Mouse (Mus musculus): ENCODE results near the gene Abcc10. TPM values are rescaled to one million over a fixed set of nuclear protein-coding genes. Genes with fewer than 3 reads are reported as not detected.

Gene Abcc10
- polyA plus RNA-seq, 1 experiment from 2014 or later = 5.5 TPM

DNA sequence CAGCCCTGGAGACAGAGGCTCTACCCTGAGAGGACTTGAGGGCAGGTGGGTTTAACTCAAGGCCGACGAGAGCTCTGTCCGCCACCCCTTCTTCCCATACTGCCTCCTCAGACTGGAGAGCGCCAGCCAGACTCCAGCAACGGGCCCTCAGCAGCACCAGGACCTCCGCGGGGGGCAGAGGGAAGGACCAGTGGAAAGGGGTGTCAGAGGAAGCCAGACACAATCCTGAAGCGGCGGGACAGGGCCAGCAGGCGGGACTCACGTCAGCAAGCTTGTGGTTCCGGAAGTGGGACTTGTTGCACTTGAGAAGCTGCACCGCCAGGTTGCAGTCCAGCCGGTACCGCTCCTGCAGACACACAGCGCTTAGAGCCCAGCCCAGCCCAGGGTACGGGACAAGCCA, 68.5 kb downstream of the Abcc10 start:
- Histone ChIP-seq H3K9me3 (ENCODE audit: low read depth, low read length) (0 out of 2 replicates have a peak, but pooled peaks cover 3% of the 10 kb centered on the region), H3K27ac (ENCODE audit: low read depth) (no peak overlapping the region), H3K4me1 (ENCODE audit: insufficient read depth) (no peaks in the 10 kb centered on the region), H3K4me3 (ENCODE audit: low read depth, low read length) (no peak overlapping the region), H3K27me3 (ENCODE audit: insufficient read depth, low read length) (peaks cover 9% of the 10 kb centered on the region), H3K9ac (no peak overlapping the region), H3K4me2 (no peak overlapping the region), H3K36me3 (ENCODE audit: insufficient read depth) (peaks cover 79% of the 10 kb centered on the region)
- ATAC-seq (ENCODE audit: insufficient read depth) (no peak), DNase-seq (no peak)
- no peak for TF ChIP-seq CTCF (IDR thresholded peaks at IDR 0.05; ENCODE audit: low read depth)
- WGBS = 91% methylated on average over 16 of the region's 17 CpGs

DNA sequence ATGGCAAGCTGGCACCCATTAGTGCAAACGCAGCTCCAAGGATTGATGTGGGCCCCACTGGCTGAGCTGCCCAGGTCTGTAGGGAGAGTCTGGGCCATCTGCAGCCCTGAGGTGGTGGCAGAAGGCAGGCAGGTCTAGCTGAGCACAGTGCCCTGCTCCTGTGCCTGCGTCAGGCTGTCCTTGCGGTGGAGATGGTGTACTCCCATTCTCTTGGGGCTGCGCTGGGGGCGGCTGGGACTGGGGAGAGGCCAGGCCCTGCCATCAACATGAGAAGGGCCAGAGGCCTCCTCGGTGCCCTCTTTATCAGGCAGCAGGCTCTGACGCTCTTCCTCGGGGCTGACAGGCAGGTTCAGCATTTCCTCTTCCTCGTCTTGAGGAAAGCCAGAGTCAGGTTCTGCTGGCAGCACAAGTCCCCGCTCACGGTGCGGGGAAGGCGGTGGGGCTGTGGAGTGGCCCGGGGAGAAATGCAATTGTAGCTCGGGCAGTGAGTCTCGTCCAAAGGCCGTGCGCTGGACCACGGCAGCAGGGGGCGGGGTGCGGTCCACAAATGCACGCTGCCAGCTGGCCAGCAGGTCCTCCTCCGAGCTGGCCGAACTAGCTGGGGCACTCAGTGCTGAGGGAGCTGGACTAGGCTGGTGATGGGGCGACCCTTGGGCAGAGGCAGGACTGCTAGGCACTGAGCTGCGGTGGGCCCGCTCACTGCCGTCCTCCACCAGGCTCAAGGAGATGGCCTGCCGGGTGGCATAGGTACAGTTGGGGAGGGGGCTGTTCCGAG, 69.7 kb downstream of the Abcc10 start:
- Histone ChIP-seq H3K4me2 (no peak overlapping the region), H3K27me3 (ENCODE audit: insufficient read depth, low read length) (peaks cover 18% of the 10 kb centered on the region), H3K9ac (no peak overlapping the region), H3K36me3 (ENCODE audit: insufficient read depth) (peaks cover 67% of the 10 kb centered on the region), H3K27ac (ENCODE audit: low read depth) (no peak overlapping the region), H3K4me3 (ENCODE audit: low read depth, low read length) (no peak overlapping the region), H3K9me3 (ENCODE audit: low read depth, low read length) (0 out of 2 replicates have a peak, but pooled peaks cover 3% of the 10 kb centered on the region), H3K4me1 (ENCODE audit: insufficient read depth) (no peaks in the 10 kb centered on the region)
- WGBS = 87% methylated on average over 30 of the region's 30 CpGs
- no peak for TF ChIP-seq CTCF (IDR thresholded peaks at IDR 0.05; ENCODE audit: low read depth)
- DNase-seq (no peak), ATAC-seq (ENCODE audit: insufficient read depth) (no peak)

- H3K4me3 ChIP-seq (ENCODE audit: low read depth, low read length) = no peak overlapping the region
- peaks cover 18% of the 10 kb centered on the region for H3K27me3 ChIP-seq (ENCODE audit: insufficient read depth, low read length)
- TF ChIP-seq CTCF (IDR thresholded peaks at IDR 0.05; ENCODE audit: low read depth) = no peak
- no peaks in the 10 kb centered on the region for H3K4me1 ChIP-seq (ENCODE audit: insufficient read depth)
- no peak overlapping the region for H3K9ac ChIP-seq
- H3K27ac ChIP-seq (ENCODE audit: low read depth) = no peak overlapping the region
- no peak overlapping the region for H3K4me2 ChIP-seq
- WGBS = 27% methylated on average over 6 of the region's 6 CpGs
- 0 out of 2 replicates have a peak, but pooled peaks cover 3% of the 10 kb centered on the region for H3K9me3 ChIP-seq (ENCODE audit: low read depth, low read length)
- H3K36me3 ChIP-seq (ENCODE audit: insufficient read depth) = peaks cover 56% of the 10 kb centered on the region
- no peak for DNase-seq
- no peak for ATAC-seq (ENCODE audit: insufficient read depth)
Observed at GRCm38 (mm10) chr17:46255147-46255546, 73.0 kb downstream of the Abcc10 start.

GRCm38 (mm10) chr17:46254106-46254505, 74.0 kb downstream of the Abcc10 start:
- Histone ChIP-seq H3K9me3 (ENCODE audit: low read depth, low read length) (0 out of 2 replicates have a peak, but pooled peaks cover 3% of the 10 kb centered on the region), H3K9ac (peak overlapping the region; percentile 48), H3K27ac (ENCODE audit: low read depth) (no peak overlapping the region), H3K4me1 (ENCODE audit: insufficient read depth) (no peaks in the 10 kb centered on the region), H3K4me2 (peak overlapping the region; percentile 100), H3K27me3 (ENCODE audit: insufficient read depth, low read length) (peaks cover 18% of the 10 kb centered on the region), H3K4me3 (ENCODE audit: low read depth, low read length) (peak overlapping the region; percentile 65), H3K36me3 (ENCODE audit: insufficient read depth) (peaks cover 56% of the 10 kb centered on the region)
- ATAC-seq (ENCODE audit: insufficient read depth) = peak; percentile 17
- no peak for TF ChIP-seq CTCF (IDR thresholded peaks at IDR 0.05; ENCODE audit: low read depth)
- WGBS = under 1% methylated on average over 52 of the region's 54 CpGs
- peak; percentile 34 for DNase-seq

DNA sequence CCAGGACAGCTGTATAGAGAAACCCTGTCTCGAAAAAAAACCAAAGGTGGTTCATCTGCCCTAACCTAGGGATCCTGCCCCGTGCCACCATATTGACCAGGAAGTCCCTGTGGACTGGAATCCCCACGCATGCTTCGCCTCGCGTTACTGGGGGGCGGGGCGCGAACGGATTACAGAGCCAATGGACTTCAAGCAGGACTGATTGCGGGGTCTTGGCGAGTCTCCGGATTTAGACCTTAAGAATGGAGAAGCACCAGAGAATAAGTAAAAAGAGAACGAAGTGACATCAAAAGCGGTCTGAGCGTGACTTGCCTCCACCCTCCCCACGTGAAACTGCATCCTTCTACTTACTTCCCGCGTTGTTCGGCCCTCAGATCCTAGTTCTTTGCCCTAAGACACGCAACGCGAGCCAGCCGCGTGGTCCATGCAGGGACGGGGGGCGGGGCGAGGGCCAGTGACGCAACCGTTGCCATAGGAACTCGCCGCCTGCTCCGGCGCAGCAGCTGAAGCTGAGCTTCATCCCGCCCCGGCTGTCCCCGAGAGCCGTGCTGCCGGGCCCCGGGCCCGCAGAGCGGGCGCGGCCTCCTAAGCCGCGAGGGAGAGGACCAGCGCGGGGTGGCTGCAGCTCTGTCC, 74.6 kb downstream of the Abcc10 start, which contains the start of gene Lrrc73:
Lrrc73 (plus strand) TSS at position 80 of the 633 bp plus-strand sequence.
- H3K9ac ChIP-seq = peak within 1 kb of the TSS; percentile 48
- peaks cover 18% of the 10 kb centered on the region for H3K27me3 ChIP-seq (ENCODE audit: insufficient read depth, low read length)
- no peak within 1 kb of the TSS for H3K27ac ChIP-seq (ENCODE audit: low read depth)
- H3K4me1 ChIP-seq (ENCODE audit: insufficient read depth) = no peaks in the 10 kb centered on the region
- 0 out of 2 replicates have a peak, but pooled peaks cover 3% of the 10 kb centered on the region for H3K9me3 ChIP-seq (ENCODE audit: low read depth, low read length)
- ATAC-seq (ENCODE audit: insufficient read depth) = peak; percentile 83
- WGBS = 2% methylated on average over 48 of the region's 48 CpGs
- H3K36me3 ChIP-seq (ENCODE audit: insufficient read depth) = peaks cover 53% of the 10 kb centered on the region
- TF ChIP-seq CTCF (IDR thresholded peaks at IDR 0.05; ENCODE audit: low read depth) = no peak
- H3K4me3 ChIP-seq (ENCODE audit: low read depth, low read length) = peak within 1 kb of the TSS; percentile 65
- peak; percentile 95 for DNase-seq
- H3K4me2 ChIP-seq = peak within 1 kb of the TSS; percentile 100

Other genes starting within 250 kb of the Abcc10 start
- 147 and 149 TPM in 2 replicates for gene Mrps18a, start 217.4 kb downstream of the Abcc10 start, polyA plus RNA-seq (2014; fragmentation: Nextera tagmentation; extraction: Ambion mirVana)
- gene Rsph9, start 184.1 kb downstream of the Abcc10 start, polyA plus RNA-seq (2014; fragmentation: Nextera tagmentation; extraction: Ambion mirVana) = 10.4 and 10.9 TPM in 2 replicates
- gene Mad2l1bp, start 174.8 kb downstream of the Abcc10 start, polyA plus RNA-seq (2014; fragmentation: Nextera tagmentation; extraction: Ambion mirVana) = 41.3 and 46.5 TPM in 2 replicates
- 32.8 and 37.9 TPM in 2 replicates for gene Gtpbp2, start 167.3 kb downstream of the Abcc10 start, polyA plus RNA-seq (2014; fragmentation: Nextera tagmentation; extraction: Ambion mirVana)
- gene Polh, start 125.7 kb downstream of the Abcc10 start, polyA plus RNA-seq (2014; fragmentation: Nextera tagmentation; extraction: Ambion mirVana) = 19.6 and 20.5 TPM in 2 replicates
- gene Xpo5, start 125.6 kb downstream of the Abcc10 start, polyA plus RNA-seq (2014; fragmentation: Nextera tagmentation; extraction: Ambion mirVana) = 52.5 and 57.0 TPM in 2 replicates
- gene Polr1c, start 80.3 kb downstream of the Abcc10 start, polyA plus RNA-seq (2014; fragmentation: Nextera tagmentation; extraction: Ambion mirVana) = 92.0 and 96.0 TPM in 2 replicates
- 91.2 and 102 TPM in 2 replicates for gene Yipf3, start 80.3 kb downstream of the Abcc10 start, polyA plus RNA-seq (2014; fragmentation: Nextera tagmentation; extraction: Ambion mirVana)
- 0.54 and 0.76 TPM in 2 replicates for gene Lrrc73, start 74.8 kb downstream of the Abcc10 start, polyA plus RNA-seq (2014; fragmentation: Nextera tagmentation; extraction: Ambion mirVana)
- gene Tjap1, start 45.3 kb downstream of the Abcc10 start, polyA plus RNA-seq (2014; fragmentation: Nextera tagmentation; extraction: Ambion mirVana) = 39.1 and 43.2 TPM in 2 replicates
- gene Dlk2, start 30.9 kb downstream of the Abcc10 start, polyA plus RNA-seq (2014; fragmentation: Nextera tagmentation; extraction: Ambion mirVana) = 0.38 and 0.46 TPM in 2 replicates
- gene Zfp318, start 55.4 kb upstream of the Abcc10 start, polyA plus RNA-seq (2014; fragmentation: Nextera tagmentation; extraction: Ambion mirVana) = 15.2 and 18.3 TPM in 2 replicates
- 0.41 TPM in 1 of 2 replicates, not detected in the other for gene Crip3, start 100.6 kb upstream of the Abcc10 start, polyA plus RNA-seq (2014; fragmentation: Nextera tagmentation; extraction: Ambion mirVana)
- not detected in 2 replicates for gene Slc22a7, start 110.1 kb upstream of the Abcc10 start, polyA plus RNA-seq (2014; fragmentation: Nextera tagmentation; extraction: Ambion mirVana)
- 0.05 and 0.11 TPM in 2 replicates for gene Ttbk1, start 159.3 kb upstream of the Abcc10 start, polyA plus RNA-seq (2014; fragmentation: Nextera tagmentation; extraction: Ambion mirVana)
- 50.3 and 60.8 TPM in 2 replicates for gene Dnph1, start 168.4 kb upstream of the Abcc10 start, polyA plus RNA-seq (2014; fragmentation: Nextera tagmentation; extraction: Ambion mirVana)
- 2.8 and 2.9 TPM in 2 replicates for gene Cul9, start 218.0 kb upstream of the Abcc10 start, polyA plus RNA-seq (2014; fragmentation: Nextera tagmentation; extraction: Ambion mirVana)
- gene Srf, start 227.8 kb upstream of the Abcc10 start, polyA plus RNA-seq (2014; fragmentation: Nextera tagmentation; extraction: Ambion mirVana) = 11.4 and 15.1 TPM in 2 replicates

Data from lung, embryonic 14.5 days (tissue).